Mouse (Mus musculus) MEL (cell line): ENCODE measurements around the gene Csgalnact2. TPM values are rescaled to one million over a fixed set of nuclear protein-coding genes. Genes with fewer than 3 reads are reported as not detected.

Experiments used
- DNase-seq: peaks from one replicate; pipeline ENCODE4 v3.0.0; 2011; ENCODE audit warnings: low read depth, low spot score
- H3K27ac ChIP-seq: 2 replicates; pipeline ENCODE4 v1.5.1; 2012; ENCODE audit warnings: low read depth, mild to moderate bottlenecking, control low read depth, low read length, moderate library complexity; ENCODE audit not compliant: control insufficient read depth
- H3K27me3 ChIP-seq, 2 experiments: fragments of 150-350 bp in 1 of 2; sonication (generic) in 1 of 2; 2 replicates each; pipeline ENCODE4 v1.6.1; 2012; ENCODE audit warnings: low read length in 2 of 2, mild to moderate bottlenecking in 2 of 2, improper control_type of control experiment in 1 of 2, moderate library complexity in 1 of 2; ENCODE audit not compliant: insufficient read depth in 2 of 2, control insufficient read depth in 1 of 2
- H3K36me3 ChIP-seq, 2 experiments: 2 replicates each; pipeline ENCODE4 v1.6.1; 2012 to 2014; ENCODE audit warnings: low read length in 2 of 2, improper control_type of control experiment in 1 of 2, inconsistent platforms in 1 of 2, mild to moderate bottlenecking in 1 of 2; ENCODE audit not compliant: insufficient read depth in 2 of 2, control insufficient read depth in 1 of 2
- H3K4me1 ChIP-seq, 2 experiments: fragments of 150-350 bp in 1 of 2; sonication (generic) in 1 of 2; 2 replicates each; pipeline ENCODE4 v1.6.1; 2012; ENCODE audit warnings: low read length in 2 of 2, improper control_type of control experiment in 1 of 2, mild to moderate bottlenecking in 1 of 2; ENCODE audit not compliant: insufficient read depth in 2 of 2, control insufficient read depth in 1 of 2
- H3K4me3 ChIP-seq, 2 experiments: fragments of 150-350 bp in 1 of 2; sonication (generic) in 1 of 2; 2 replicates each; pipeline ENCODE4 v1.5.1; 2012; ENCODE audit warnings: low read depth in 2 of 2, low read length in 2 of 2, mild to moderate bottlenecking in 2 of 2, moderate library complexity in 2 of 2, control low read depth in 1 of 2, improper control_type of control experiment in 1 of 2; ENCODE audit not compliant: control insufficient read depth in 1 of 2, insufficient read depth in 1 of 2
- H3K79me2 ChIP-seq: 2 replicates; pipeline ENCODE4 v1.6.1; 2012; ENCODE audit warnings: mild to moderate bottlenecking, low read length, moderate library complexity; ENCODE audit not compliant: control insufficient read depth, poor library complexity, insufficient read depth
- H3K9ac ChIP-seq: 2 replicates; pipeline ENCODE4 v1.6.1; 2012; ENCODE audit warnings: low read depth, mild to moderate bottlenecking, control low read depth, low read length, moderate library complexity; ENCODE audit not compliant: control insufficient read depth, poor library complexity, severe bottlenecking
- H3K9me3 ChIP-seq: fragments of 150-350 bp; sonication (generic); replicated peaks from 2 replicates; pipeline ENCODE4 v1.6.1; 2012; ENCODE audit warnings: mild to moderate bottlenecking, low read length, improper control_type of control experiment, moderate library complexity; ENCODE audit not compliant: insufficient read depth
- BHLHE40 ChIP-seq: IDR thresholded peaks from 2 replicates; pipeline ENCODE4 v1.6.1; 2012; ENCODE audit warnings: low read depth, mild to moderate bottlenecking, inconsistent platforms, low read length, improper control_type of control experiment, borderline replicate concordance
- CHD1 ChIP-seq: IDR thresholded peaks from 2 replicates; pipeline ENCODE4 v1.6.1; 2012; ENCODE audit warnings: low read depth, mild to moderate bottlenecking, inconsistent platforms, low read length, improper control_type of control experiment
- CTCF ChIP-seq, 3 experiments: IDR thresholded peaks in 2 of 3; conservative IDR thresholded peaks in 1 of 3; 2 replicates each; pipeline ENCODE4 v1.5.1; 2011 to 2012; ENCODE audit warnings: low read length in 3 of 3, low read depth in 2 of 3, mild to moderate bottlenecking in 2 of 3, improper control_type of control experiment in 1 of 3, inconsistent platforms in 1 of 3, mixed read lengths in 1 of 3, moderate library complexity in 1 of 3; ENCODE audit not compliant: control insufficient read depth in 1 of 3, insufficient read depth in 1 of 3, poor library complexity in 1 of 3, severe bottlenecking in 1 of 3
- E2F4 ChIP-seq: IDR thresholded peaks from 2 replicates; pipeline ENCODE4 v1.6.1; 2011; ENCODE audit warnings: low read depth, low read length, improper control_type of control experiment, borderline replicate concordance
- ELF1 ChIP-seq: IDR thresholded peaks from 2 replicates; pipeline ENCODE4 v1.6.1; 2014; ENCODE audit warnings: low read depth, mild to moderate bottlenecking, inconsistent platforms, low read length, improper control_type of control experiment, moderate library complexity
- EP300 ChIP-seq, 2 experiments: IDR thresholded peaks; 2 replicates each; pipeline ENCODE4 v1.6.1; 2011; ENCODE audit warnings: improper control_type of control experiment in 2 of 2, low read length in 2 of 2, low read depth in 1 of 2, mild to moderate bottlenecking in 1 of 2
- ETS1 ChIP-seq: IDR thresholded peaks from 2 replicates; pipeline ENCODE4 v1.6.1; 2012; ENCODE audit warnings: low read depth, mild to moderate bottlenecking, inconsistent platforms, low read length, improper control_type of control experiment, moderate library complexity
- GATA1 ChIP-seq: IDR thresholded peaks from 2 replicates; pipeline ENCODE4 v1.6.1; 2011; ENCODE audit warnings: low read depth, low read length, improper control_type of control experiment
- HCFC1 ChIP-seq: IDR thresholded peaks from 2 replicates; pipeline ENCODE4 v1.6.1; 2012; ENCODE audit warnings: low read depth, mild to moderate bottlenecking, inconsistent platforms, low read length, improper control_type of control experiment, moderate library complexity
- MAFK ChIP-seq: IDR thresholded peaks from 2 replicates; pipeline ENCODE4 v1.6.1; 2011; ENCODE audit warnings: low read depth, mild to moderate bottlenecking, low read length, improper control_type of control experiment, borderline replicate concordance
- MAX ChIP-seq: IDR thresholded peaks from 2 replicates; pipeline ENCODE4 v1.6.1; 2011; ENCODE audit warnings: low read length, improper control_type of control experiment
- MEF2A ChIP-seq: IDR thresholded peaks from 2 replicates; pipeline ENCODE4 v1.6.1; 2014; ENCODE audit warnings: low read depth, mild to moderate bottlenecking, inconsistent platforms, low read length, improper control_type of control experiment; ENCODE audit not compliant: poor library complexity, insufficient replicate concordance, severe bottlenecking; ENCODE audit errors: extremely low read depth
- MXI1 ChIP-seq: IDR thresholded peaks from 2 replicates; pipeline ENCODE4 v1.6.1; 2011; ENCODE audit warnings: mild to moderate bottlenecking, low read depth, low read length, improper control_type of control experiment
- MYB ChIP-seq: IDR thresholded peaks from 2 replicates; pipeline ENCODE4 v1.6.1; 2011; ENCODE audit warnings: mild to moderate bottlenecking, low read depth, low read length, improper control_type of control experiment
- MYC ChIP-seq: IDR thresholded peaks from 2 replicates; pipeline ENCODE4 v1.6.1; 2011; ENCODE audit warnings: low read depth, mild to moderate bottlenecking, low read length, improper control_type of control experiment, moderate library complexity
- NRF1 ChIP-seq: IDR thresholded peaks from 2 replicates; pipeline ENCODE4 v1.6.1; 2014; ENCODE audit warnings: low read depth, mild to moderate bottlenecking, inconsistent platforms, low read length, improper control_type of control experiment, moderate library complexity; ENCODE audit not compliant: poor library complexity, insufficient read depth, severe bottlenecking
- POLR2A ChIP-seq, 2 experiments: IDR thresholded peaks; 2 replicates each; pipeline ENCODE4 v1.6.1; 2011 to 2012; ENCODE audit warnings: low read length in 2 of 2, mild to moderate bottlenecking in 2 of 2, control low read depth in 1 of 2, improper control_type of control experiment in 1 of 2, low read depth in 1 of 2, moderate library complexity in 1 of 2; ENCODE audit not compliant: control insufficient read depth in 1 of 2, insufficient read depth in 1 of 2, poor library complexity in 1 of 2
- POLR2AphosphoS2 ChIP-seq: IDR thresholded peaks from 2 replicates; pipeline ENCODE4 v1.6.1; 2011; ENCODE audit warnings: low read length, improper control_type of control experiment
- POLR2AphosphoS5 ChIP-seq: IDR thresholded peaks from 2 replicates; pipeline ENCODE4 v1.6.1; 2012; ENCODE audit warnings: low read depth, borderline replicate concordance, mild to moderate bottlenecking, inconsistent platforms, low read length, moderate library complexity, mixed read lengths
- RAD21 ChIP-seq: IDR thresholded peaks from 2 replicates; pipeline ENCODE4 v1.6.1; 2011; ENCODE audit warnings: mild to moderate bottlenecking, low read depth, low read length, improper control_type of control experiment
- RCOR1 ChIP-seq: IDR thresholded peaks from 2 replicates; pipeline ENCODE4 v1.6.1; 2012; ENCODE audit warnings: low read depth, mild to moderate bottlenecking, inconsistent platforms, low read length, improper control_type of control experiment
- SIN3A ChIP-seq: IDR thresholded peaks from 2 replicates; pipeline ENCODE4 v1.6.1; 2012; ENCODE audit warnings: low read length, improper control_type of control experiment, inconsistent platforms
- SMC3 ChIP-seq: IDR thresholded peaks from 2 replicates; pipeline ENCODE4 v1.6.1; 2011; ENCODE audit warnings: low read depth, low read length, improper control_type of control experiment
- TAL1 ChIP-seq: IDR thresholded peaks from 2 replicates; pipeline ENCODE4 v1.6.1; 2012; ENCODE audit warnings: mild to moderate bottlenecking, inconsistent platforms, low read length, moderate library complexity, mixed read lengths
- TBP ChIP-seq: IDR thresholded peaks from 2 replicates; pipeline ENCODE4 v1.8.0; 2011; ENCODE audit warnings: low read depth, low read length, improper control_type of control experiment
- TCF12 ChIP-seq: IDR thresholded peaks from 2 replicates; pipeline ENCODE4 v1.6.1; 2014; ENCODE audit warnings: low read depth, mild to moderate bottlenecking, inconsistent platforms, low read length, improper control_type of control experiment, moderate library complexity
- UBTF ChIP-seq: IDR thresholded peaks from 2 replicates; pipeline ENCODE4 v1.6.1; 2012; ENCODE audit warnings: low read depth, mild to moderate bottlenecking, inconsistent platforms, low read length, improper control_type of control experiment, moderate library complexity, borderline replicate concordance; ENCODE audit not compliant: insufficient read depth
- USF2 ChIP-seq, 2 experiments: IDR thresholded peaks; 2 replicates each; pipeline ENCODE4 v1.6.1; 2011 to 2012; ENCODE audit warnings: improper control_type of control experiment in 2 of 2, low read length in 2 of 2, borderline replicate concordance in 1 of 2, inconsistent platforms in 1 of 2, low read depth in 1 of 2, mild to moderate bottlenecking in 1 of 2; ENCODE audit not compliant: insufficient read depth in 1 of 2
- ZC3H11A ChIP-seq: IDR thresholded peaks from 2 replicates; pipeline ENCODE4 v1.6.1; 2012; ENCODE audit warnings: low read depth, mild to moderate bottlenecking, inconsistent platforms, low read length, improper control_type of control experiment
- ZNF384 ChIP-seq: IDR thresholded peaks from 2 replicates; pipeline ENCODE4 v1.6.1; 2012; ENCODE audit warnings: low read depth, mild to moderate bottlenecking, inconsistent platforms, low read length, improper control_type of control experiment
- polyA plus RNA-seq, 2 experiments: library from polyadenylated mRNA; stranded (reverse) in 1 of 2; unstranded in 1 of 2; fragments of >175 nt in 1 of 2; fragments of >200 nt in 1 of 2; gene quantifications; 2 replicates each; pipeline versions ENCODE4 v1.2.1 to v1.2.4; 2012; ENCODE audit warnings: low replicate concordance in 2 of 2, low read depth in 1 of 2; ENCODE audit not compliant: insufficient read length in 2 of 2, insufficient read depth in 1 of 2, missing spikeins in 1 of 2
- total RNA-seq: library from RNA; depleted of rRNA; stranded (reverse); fragments of 300-350 nt; gene quantifications from 2 replicates; pipeline ENCODE4 v1.2.3, GENCODE M21; 2012

The Csgalnact2 gene
- total and polyA plus RNA-seq, 3 experiments = 17.5 to 119 (median 22.4) TPM

DNA sequence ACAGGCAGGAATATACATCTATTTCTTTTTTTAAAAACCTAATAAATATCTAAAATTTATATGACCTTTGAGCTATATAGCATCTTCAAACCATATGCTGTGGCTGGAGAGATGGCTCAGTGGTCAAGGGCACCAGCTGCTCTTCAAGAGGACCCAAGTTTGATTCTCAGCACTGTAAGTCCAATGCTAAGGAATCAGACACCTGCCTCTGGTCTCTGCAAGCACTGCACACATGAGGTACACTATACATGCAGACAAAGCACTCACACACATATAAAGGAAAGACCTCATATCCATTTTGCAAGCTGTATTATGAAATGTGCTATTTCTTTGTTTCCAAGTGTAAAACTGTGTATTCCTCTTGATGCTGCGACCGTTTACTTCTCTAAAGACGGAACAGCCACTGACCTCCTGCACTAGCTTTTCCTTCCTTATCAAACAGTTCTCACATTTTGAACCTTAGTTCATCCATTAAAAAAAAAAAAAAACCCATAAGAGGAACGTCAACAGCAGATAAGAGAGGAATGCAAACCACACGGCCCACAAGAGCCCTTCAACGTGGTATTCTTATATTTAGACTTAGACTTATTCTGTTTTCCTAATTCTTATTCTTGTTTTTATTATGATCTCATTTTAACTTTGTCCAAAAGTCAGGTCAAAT, 11.0 kb downstream of the Csgalnact2 start:
- TF ChIP-seq TCF12 (peak; percentile 84), POLR2A (IDR thresholded peaks at IDR 0.05; ENCODE audit: control insufficient read depth in 1 of 2, insufficient read depth in 1 of 2, low read depth in 1 of 2, low read length in 2 of 2, poor library complexity in 1 of 2) (no peak), ETS1 (peak; percentile 96), HCFC1 (peak; percentile 56), RAD21 (no peak), SIN3A (peak; percentile 95), CHD1 (0 out of 2 replicates have a peak, but pooled peaks have one; percentile 73), SMC3 (no peak), MAFK (peak; percentile 25; the same call in 1 of the 2 replicates), NRF1 (no peak), GATA1 (peak; percentile 95), BHLHE40 (peak; percentile 65; the same call in 1 of the 2 replicates), TBP (peak; percentile 33; the same call in 1 of the 2 replicates), UBTF (no peak), E2F4 (no peak), MYC (peak; percentile 87; the same call in 1 of the 2 replicates), USF2 (IDR thresholded peaks at IDR 0.05; ENCODE audit: borderline replicate concordance in 1 of 2, insufficient read depth in 1 of 2, low read depth in 1 of 2, low read length in 2 of 2) (no peak), ZC3H11A (no peak), MXI1 (peak; percentile 75), ELF1 (no peak), CTCF (IDR thresholded peaks at IDR 0.05 in 2 of 3, conservative IDR thresholded peaks at IDR 0.05 in 1 of 3; ENCODE audit: control insufficient read depth in 1 of 3, insufficient read depth in 1 of 3, low read depth in 2 of 3, low read length in 3 of 3, poor library complexity in 1 of 3, severe bottlenecking in 1 of 3) (no peak), MAX (no peak; the same call in 1 of the 2 replicates), MEF2A (no peak), RCOR1 (peak; percentile 76), EP300 (IDR thresholded peaks at IDR 0.05; ENCODE audit: low read depth in 1 of 2, low read length in 2 of 2) (peak; percentile 91 to 93), POLR2AphosphoS5 (no peak), MYB (peak; percentile 62; the same call in 1 of the 2 replicates), ZNF384 (peak; percentile 99), TAL1 (peak; percentile 69), POLR2AphosphoS2 (no peak)
- peak; percentile 84 for DNase-seq
- H3K27ac ChIP-seq = peak overlapping the region; percentile 95

More for the DNA sequence above, 11.0 kb downstream of the Csgalnact2 start:
- Histone ChIP-seq H3K4me1 (peaks cover 29 to 49% of the 10 kb centered on the region in 2 experiments), H3K9ac (peak overlapping the region; percentile 32), H3K4me3 (peak overlapping the region; percentile 4 to 5; a peak in 2 of 4 replicates), H3K36me3 (peaks cover 14 to 50% of the 10 kb centered on the region in 2 experiments), H3K79me2 (peaks cover 11% of the 10 kb centered on the region), H3K9me3 (no peaks in the 10 kb centered on the region), H3K27me3 (no peaks in the 10 kb centered on the region)
